Mouse (Mus musculus) heart, adult 2 months (tissue): ENCODE measurements around the gene Rtkn2. TPM values are rescaled to one million over a fixed set of nuclear protein-coding genes. Genes with fewer than 3 reads are reported as not detected.

ENCODE experiments used
- DNase-seq, 2 experiments: peaks; one replicate each; pipeline ENCODE4 v3.0.0; 2021
- H3K27ac ChIP-seq: fragments of 200-600 bp; 2 replicates; pipeline ENCODE4 v1.8.1; 2022
- H3K27me3 ChIP-seq: fragments of 200-500 bp; 2 replicates; pipeline ENCODE4 v1.6.1; 2012; ENCODE audit warnings: mild to moderate bottlenecking, low read length, inconsistent platforms, mixed read lengths; ENCODE audit not compliant: control insufficient read depth, insufficient read depth
- H3K36me3 ChIP-seq: fragments of 200-500 bp; 2 replicates; pipeline ENCODE4 v1.6.1; 2012; ENCODE audit warnings: low read length, inconsistent platforms; ENCODE audit not compliant: control insufficient read depth, insufficient read depth
- H3K4me1 ChIP-seq: fragments of 200-500 bp; 2 replicates; pipeline ENCODE4 v1.6.1; 2011; ENCODE audit warnings: low read length; ENCODE audit not compliant: control insufficient read depth, insufficient read depth
- H3K4me3 ChIP-seq: fragments of 200-600 bp; 2 replicates; pipeline ENCODE4 v1.8.1; 2022
- H3K79me2 ChIP-seq: fragments of 200-500 bp; replicated peaks from 2 replicates; pipeline ENCODE4 v1.6.1; 2012; ENCODE audit warnings: mild to moderate bottlenecking, inconsistent platforms, low read length, moderate library complexity, mixed read lengths; ENCODE audit not compliant: control insufficient read depth, insufficient read depth
- H3K9ac ChIP-seq: fragments of 200-500 bp; 2 replicates; pipeline ENCODE4 v1.6.1; 2012; ENCODE audit warnings: low read depth, mild to moderate bottlenecking, control low read depth, inconsistent platforms, low read length, mixed read lengths
- CTCF ChIP-seq: fragments of 200-600 bp; IDR thresholded peaks from 2 replicates; pipeline ENCODE4 v1.8.1; 2022; ENCODE audit warnings: antibody characterized with exemption, mild to moderate bottlenecking, moderate library complexity
- EP300 ChIP-seq: fragments of 200-500 bp; IDR thresholded peaks from 2 replicates; pipeline ENCODE4 v1.6.1; 2011; ENCODE audit warnings: low read depth, low read length, control low read depth; ENCODE audit not compliant: insufficient read depth
- POLR2A ChIP-seq: fragments of 200-500 bp; IDR thresholded peaks from 2 replicates; pipeline ENCODE4 v1.6.1; 2011; ENCODE audit warnings: mild to moderate bottlenecking, low read depth, low read length, control low read depth; ENCODE audit not compliant: insufficient read depth
- WGBS: fragments of 180-500 bp; shearing (Covaris S2); methylation state at CpG from one replicate; pipeline ENCODE4 v1.1.7; 2018; 5-methylcytosine and 5-hydroxymethylcytosine counted together
- intact Hi-C: fragments of 180-260 bp; cut with DNase I; formaldehyde crosslinking; loops from one replicate; pipeline ENCODE4 v1.15.1; 2025
- polyA plus RNA-seq: library from polyadenylated mRNA; depleted of rRNA; stranded (reverse); fragments of >200 nt; gene quantifications from 2 replicates; pipeline ENCODE4 v1.2.3, GENCODE M21; 2012
- total RNA-seq, 2 experiments: library from RNA; stranded (reverse); gene quantifications; 2 replicates each; pipeline ENCODE4 v1.2.3; 2021

Gene Rtkn2
- total and polyA plus RNA-seq, 3 experiments, result 0.08 to 0.16 (median 0.14) TPM

DNA sequence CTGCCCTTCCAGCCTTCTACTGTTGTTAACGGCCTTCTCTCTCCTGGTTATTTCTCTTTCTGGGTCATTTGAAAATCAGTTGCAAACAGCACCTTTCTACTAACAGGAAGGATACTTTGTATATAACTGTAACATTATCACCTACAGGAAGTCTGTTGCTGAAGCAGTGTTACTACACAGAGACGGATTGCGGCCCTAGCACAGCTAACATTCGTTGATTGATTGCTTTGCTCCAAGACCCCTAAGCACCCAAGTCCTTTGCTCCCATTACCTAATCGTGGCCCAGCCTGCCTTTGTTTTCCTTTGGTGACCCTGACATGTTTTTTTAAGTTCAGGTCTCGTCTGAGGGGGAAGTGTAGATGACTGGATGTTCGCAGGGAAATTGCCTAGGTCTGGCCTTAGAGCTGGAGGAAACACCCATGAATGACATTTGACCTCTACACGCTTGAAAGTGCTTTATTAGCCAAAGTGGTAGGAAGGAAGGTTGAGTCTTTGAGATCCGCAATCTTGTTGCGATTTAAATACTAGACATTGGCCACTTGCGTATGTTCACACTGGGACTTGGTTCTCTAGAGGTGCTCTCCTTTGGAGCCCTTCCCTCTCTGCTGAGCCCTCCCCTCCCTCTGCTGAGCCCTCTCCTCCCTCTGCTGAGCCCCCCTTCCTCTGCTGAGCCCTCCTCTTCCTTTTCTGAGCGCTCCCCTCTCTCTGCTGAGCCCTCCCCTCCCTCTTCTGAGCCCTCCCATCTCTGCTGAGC is 49.1 kb downstream of the Rtkn2 start:
- WGBS, result 75% methylated on average over 12 of the region's 12 CpGs
- intact Hi-C loops, result no loop called here
- no peak overlapping the region for H3K9ac ChIP-seq
- H3K79me2 ChIP-seq, result no peaks in the 10 kb centered on the region
- no peaks in the 10 kb centered on the region for H3K27me3 ChIP-seq
- H3K36me3 ChIP-seq, result no peaks in the 10 kb centered on the region
- no peaks in the 10 kb centered on the region; the same call in 1 of the 2 replicates for H3K4me1 ChIP-seq
- no peak for DNase-seq
- no peak overlapping the region for H3K4me3 ChIP-seq
- TF ChIP-seq POLR2A (no peak), CTCF (no peak), EP300 (no peak)
- H3K27ac ChIP-seq, result no peak overlapping the region

GRCm38 (mm10) chr10:68029081-68029626 is 49.8 kb downstream of the Rtkn2 start:
- Histone ChIP-seq H3K79me2 (no peaks in the 10 kb centered on the region), H3K27ac (no peak overlapping the region), H3K27me3 (no peaks in the 10 kb centered on the region), H3K9ac (no peak overlapping the region), H3K36me3 (no peaks in the 10 kb centered on the region), H3K4me1 (no peaks in the 10 kb centered on the region), H3K4me3 (no peak overlapping the region)
- no peak for TF ChIP-seq CTCF
- no peak for TF ChIP-seq POLR2A
- TF ChIP-seq EP300, result no peak
- 79% methylated on average over 5 of the region's 5 CpGs for WGBS
- DNase-seq, result no peak
- intact Hi-C loops, result no loop called here

GRCm38 (mm10) chr10:68030027-68030426 is 50.7 kb downstream of the Rtkn2 start:
- DNase-seq, result no peak
- TF ChIP-seq CTCF (no peak), EP300 (no peak), POLR2A (no peak)
- Histone ChIP-seq H3K36me3 (no peaks in the 10 kb centered on the region), H3K4me3 (no peak overlapping the region), H3K9ac (no peak overlapping the region), H3K27ac (no peak overlapping the region), H3K27me3 (no peaks in the 10 kb centered on the region), H3K4me1 (no peaks in the 10 kb centered on the region), H3K79me2 (no peaks in the 10 kb centered on the region)
- intact Hi-C loops, result no loop called here
- WGBS, result 88% methylated on average over 6 of the region's 6 CpGs

GRCm38 (mm10) chr10:68035707-68036367 is 56.5 kb downstream of the Rtkn2 start:
- TF ChIP-seq CTCF (no peak), POLR2A (no peak), EP300 (no peak)
- WGBS, result 97% methylated on average over 20 of the region's 20 CpGs
- intact Hi-C loops, result no loop called here

DNA sequence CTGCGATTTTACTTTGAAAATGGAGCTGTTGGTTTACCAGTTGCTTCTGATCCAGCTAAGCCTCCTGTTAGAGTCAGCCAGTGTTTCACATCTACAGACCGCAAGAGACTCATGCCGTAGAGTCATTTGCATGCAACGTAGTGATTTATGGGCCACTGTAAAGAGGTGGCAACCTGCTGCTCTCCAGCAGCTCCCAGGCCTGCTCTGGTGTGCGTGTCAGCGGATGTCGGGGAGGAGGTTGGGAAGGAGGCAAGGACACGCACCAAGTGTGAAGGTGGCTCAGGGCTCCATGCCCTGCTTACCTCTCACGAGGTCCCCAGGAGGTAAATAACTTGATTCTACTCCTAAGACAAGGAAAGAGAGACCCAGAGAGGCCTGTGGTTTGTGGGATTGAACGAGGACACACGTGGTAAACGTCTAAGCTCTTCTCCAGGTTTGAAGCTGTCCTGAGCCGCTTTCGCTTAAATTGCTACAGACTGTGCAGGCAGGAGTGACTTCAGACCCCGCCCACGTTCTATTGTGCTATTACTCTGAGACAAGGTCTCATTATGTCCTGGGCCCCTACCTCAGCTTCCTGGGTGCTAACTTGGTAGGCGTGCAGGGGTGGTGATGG is 57.1 kb downstream of the Rtkn2 start:
- no peaks in the 10 kb centered on the region for H3K27me3 ChIP-seq
- TF ChIP-seq CTCF, result no peak
- no peak for TF ChIP-seq EP300
- no peak for TF ChIP-seq POLR2A
- no peak for DNase-seq
- H3K27ac ChIP-seq, result no peak overlapping the region
- no peaks in the 10 kb centered on the region for H3K79me2 ChIP-seq
- WGBS, result 95% methylated on average over 17 of the region's 17 CpGs
- H3K9ac ChIP-seq, result no peak overlapping the region
- intact Hi-C loops, result no loop called here
- H3K4me1 ChIP-seq, result no peaks in the 10 kb centered on the region
- no peaks in the 10 kb centered on the region for H3K36me3 ChIP-seq
- no peak overlapping the region for H3K4me3 ChIP-seq

More at GRCm38 (mm10) chr10:68035707-68036367, 56.5 kb downstream of the Rtkn2 start:
- Histone ChIP-seq H3K4me1 (no peaks in the 10 kb centered on the region), H3K27me3 (no peaks in the 10 kb centered on the region), H3K9ac (no peak overlapping the region), H3K27ac (no peak overlapping the region), H3K4me3 (no peak overlapping the region), H3K36me3 (no peaks in the 10 kb centered on the region), H3K79me2 (no peaks in the 10 kb centered on the region)
- no peak for DNase-seq
